Mouse (Mus musculus): Measurements from ENCODE around the gene Hspa1b. TPM values are rescaled to one million over a fixed set of nuclear protein-coding genes. Genes with fewer than 3 reads are reported as not detected.
A peak's percentile ranks its signal among the peaks of the same experiment; 100 is the strongest.
"Not testable (repeated sequence)": the region's sequence is repeated elsewhere in the genome, so short reads cannot be mapped to it uniquely, and the experiment has no call there.

Gene Hspa1b
- polyA plus RNA-seq, 1 experiment from 2014 or later, result 47.3 TPM

DNA sequence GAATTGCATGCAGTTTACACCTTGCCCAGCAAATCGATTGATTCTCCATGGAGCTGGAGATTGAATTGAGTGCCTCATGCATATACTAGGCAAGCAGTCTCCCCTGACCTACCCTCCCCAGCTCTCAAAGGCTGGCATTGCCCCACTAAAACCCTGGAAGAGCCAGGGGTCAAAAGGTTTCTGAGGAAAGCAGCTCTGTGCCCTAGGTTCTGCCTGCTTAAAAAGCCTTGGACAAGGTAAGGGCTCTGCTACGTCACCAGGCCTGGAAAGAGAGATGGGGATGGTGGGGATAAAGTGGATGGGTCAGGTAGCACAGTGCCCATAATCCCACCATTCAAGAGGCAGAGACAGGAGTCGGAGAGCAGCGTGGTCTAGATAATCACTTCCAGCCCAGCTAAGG is 4.2 kb downstream of the Hspa1b start:
- ChIA-PET POLR2A (interaction anchor here (0.7 to 1.0 kb wide), 2 partner anchors 10 to 26 kb away, joined by 3 read pairs; no protein-coding TSS in a partner anchor), CTCF (interaction anchor here (1.1 to 2.8 kb wide), 5 partner anchors 10 to 32 kb away, joined by 3 to 23 read pairs (median 4); partner anchors contain the start of gene Lsm2)
- no peak for DNase-seq (ENCODE audit: low read depth, low spot score)
- in situ Hi-C loops (cut with MboI; ENCODE audit: low pct_unique_long_range_greater_than_20kb), result no loop called here
- H3K27me3 ChIP-seq, result no peaks in the 10 kb centered on the region
- no peak for TF ChIP-seq CTCF (IDR thresholded peaks at IDR 0.05)
- no peak for ATAC-seq

- H3K27me3 ChIP-seq, result no peaks in the 10 kb centered on the region
- DNase-seq (ENCODE audit: low read depth, low spot score) (no peak), ATAC-seq (no peak)
- no peak for TF ChIP-seq CTCF (IDR thresholded peaks at IDR 0.05)
- ChIA-PET POLR2A (no interaction called here), CTCF (no interaction called here)
- in situ Hi-C loops (cut with MboI; ENCODE audit: low pct_unique_long_range_greater_than_20kb), result no loop called here
These were observed 5.1 kb downstream of the Hspa1b start for GRCm38 (mm10) chr17:34953904-34954303.

DNA sequence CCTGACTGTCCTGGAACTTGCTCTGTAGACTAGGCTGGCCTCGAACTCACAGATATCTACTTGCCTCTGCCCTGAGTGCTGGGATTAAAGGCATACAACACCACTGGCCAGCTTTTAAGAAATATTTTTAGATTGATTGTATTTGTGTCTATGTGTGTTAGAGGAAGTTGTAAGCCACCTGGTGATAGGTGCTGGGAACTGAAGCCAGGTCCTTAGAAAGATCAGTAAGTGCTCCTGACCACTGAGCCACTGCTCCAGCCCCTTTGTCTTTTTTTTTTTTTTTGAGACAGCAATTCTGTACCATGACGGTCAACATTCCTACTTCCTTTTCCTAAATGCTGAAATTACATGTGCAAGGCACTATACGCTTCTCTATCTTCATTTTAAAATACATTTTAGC is 5.8 kb downstream of the Hspa1b start:
- no peaks in the 10 kb centered on the region for H3K27me3 ChIP-seq
- DNase-seq (ENCODE audit: low read depth, low spot score), result no peak
- POLR2A ChIA-PET, result no interaction called here
- TF ChIP-seq CTCF (IDR thresholded peaks at IDR 0.05), result no peak
- in situ Hi-C loops (cut with MboI; ENCODE audit: low pct_unique_long_range_greater_than_20kb), result no loop called here
- ATAC-seq, result no peak
- CTCF ChIA-PET, result interaction anchor here (1.1 to 1.3 kb wide), 2 partner anchors 21 to 36 kb away, joined by 3 to 8 read pairs; no protein-coding TSS in a partner anchor

DNA sequence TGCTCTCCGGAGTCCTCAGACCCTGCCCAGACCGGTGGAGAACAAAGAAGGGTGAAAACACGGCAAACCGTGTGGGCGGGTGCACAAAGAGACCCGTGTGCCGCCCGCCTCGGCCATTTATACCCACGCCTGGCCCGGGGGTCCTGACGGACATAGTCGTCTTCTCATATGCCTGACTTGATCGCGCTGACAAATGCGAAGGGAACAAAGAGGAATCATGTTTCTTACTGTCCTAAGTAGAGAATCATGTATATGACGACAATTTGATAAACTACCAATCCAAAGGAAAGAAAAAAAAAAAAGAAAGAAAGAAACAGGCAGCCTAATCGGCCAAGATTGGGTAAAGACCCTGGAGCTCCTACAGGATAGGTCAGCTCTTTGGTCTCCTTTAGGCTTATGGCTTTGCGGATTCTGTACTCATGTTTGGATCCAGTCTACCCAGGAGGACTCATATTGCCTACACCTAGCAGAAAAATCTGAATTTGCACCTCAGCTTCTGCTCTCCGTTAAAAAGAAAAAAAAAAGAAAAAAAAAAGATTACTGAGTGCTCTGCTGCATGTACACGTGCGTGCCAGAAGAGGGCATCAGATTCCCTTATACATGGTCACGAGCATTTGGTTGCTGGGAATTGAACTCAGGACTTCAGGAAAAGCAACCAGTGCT is 6.5 kb downstream of the Hspa1b start:
- DNase-seq (ENCODE audit: low read depth, low spot score) (no peak), ATAC-seq (no peak)
- H3K27me3 ChIP-seq, result no peaks in the 10 kb centered on the region
- ChIA-PET POLR2A (interaction anchor here (0.6 to 1.3 kb wide), 4 partner anchors 24 to 976 kb away, joined by 3 read pairs; no protein-coding TSS in a partner anchor), CTCF (interaction anchor here (0.6 to 4.6 kb wide), 5 partner anchors 10 to 48 kb away, joined by 3 to 22 read pairs (median 3); partner anchors contain the start of gene Vars)
- TF ChIP-seq CTCF (IDR thresholded peaks at IDR 0.05), result peak; percentile 89
- in situ Hi-C loops (cut with MboI; ENCODE audit: low pct_unique_long_range_greater_than_20kb), result no loop called here

DNA sequence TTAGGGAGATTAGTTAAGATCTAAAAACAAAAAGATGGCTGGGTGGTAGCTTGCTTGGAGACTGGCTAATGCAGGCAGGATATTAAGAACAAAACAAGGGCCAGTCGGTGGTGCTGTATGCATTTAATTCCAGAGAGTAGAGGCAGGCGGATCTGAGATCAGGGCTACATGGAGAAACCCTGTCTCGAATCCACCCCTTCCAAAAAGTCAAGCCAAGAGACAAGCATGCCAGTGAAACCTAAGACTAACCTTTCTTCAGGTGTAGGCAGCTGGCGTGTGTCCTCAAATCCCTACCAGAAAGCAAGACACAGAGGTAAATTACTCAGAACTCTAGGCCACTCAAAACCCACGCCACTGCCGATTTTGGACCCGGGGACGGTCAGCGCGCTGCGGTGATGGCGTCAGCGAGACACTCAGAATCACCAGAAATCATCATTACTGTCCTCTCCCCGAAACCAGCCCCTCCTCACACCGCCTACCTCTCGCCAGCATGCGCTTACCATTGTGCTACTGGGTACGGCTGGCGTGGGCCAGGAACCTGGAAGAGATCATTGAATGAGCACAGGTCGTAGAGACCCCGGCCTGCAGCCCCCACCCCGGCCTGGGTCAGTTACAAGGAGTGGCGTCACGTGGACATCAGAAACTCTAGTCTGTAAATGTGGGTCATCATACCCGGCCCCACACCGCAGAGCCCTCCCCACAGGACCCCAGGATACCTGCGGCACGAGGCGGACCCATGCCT is 7.2 kb downstream of the Hspa1b start:
- ChIA-PET CTCF (interaction anchor here (0.6 to 4.6 kb wide), 7 partner anchors 9 to 96 kb away, joined by 3 to 22 read pairs (median 3); partner anchors contain the start of gene Vars), POLR2A (interaction anchor here (0.6 to 1.8 kb wide), 10 partner anchors 10 to 976 kb away, joined by 3 to 9 read pairs (median 3); no protein-coding TSS in a partner anchor)
- in situ Hi-C loops (cut with MboI; ENCODE audit: low pct_unique_long_range_greater_than_20kb), result no loop called here
- H3K27me3 ChIP-seq, result no peaks in the 10 kb centered on the region
- TF ChIP-seq CTCF (IDR thresholded peaks at IDR 0.05), result no peak
- ATAC-seq (no peak), DNase-seq (ENCODE audit: low read depth, low spot score) (no peak)

- peak; percentile 61 for TF ChIP-seq CTCF (IDR thresholded peaks at IDR 0.05)
- no peak for ATAC-seq
- POLR2A ChIA-PET, result interaction anchor here (0.5 to 1.8 kb wide), 13 partner anchors 9 to 584 kb away, joined by 3 to 9 read pairs (median 3); no protein-coding TSS in a partner anchor
- DNase-seq (ENCODE audit: low read depth, low spot score), result no peak
- H3K27me3 ChIP-seq, result no peaks in the 10 kb centered on the region
- CTCF ChIA-PET, result interaction anchor here (0.6 to 4.6 kb wide), 11 partner anchors 11 to 159 kb away, joined by 3 to 22 read pairs (median 4); partner anchors contain the start of gene Lsm2
- in situ Hi-C loops (cut with MboI; ENCODE audit: low pct_unique_long_range_greater_than_20kb), result no loop called here
These were observed 8.3 kb downstream of the Hspa1b start for GRCm38 (mm10) chr17:34950514-34951455.

DNA sequence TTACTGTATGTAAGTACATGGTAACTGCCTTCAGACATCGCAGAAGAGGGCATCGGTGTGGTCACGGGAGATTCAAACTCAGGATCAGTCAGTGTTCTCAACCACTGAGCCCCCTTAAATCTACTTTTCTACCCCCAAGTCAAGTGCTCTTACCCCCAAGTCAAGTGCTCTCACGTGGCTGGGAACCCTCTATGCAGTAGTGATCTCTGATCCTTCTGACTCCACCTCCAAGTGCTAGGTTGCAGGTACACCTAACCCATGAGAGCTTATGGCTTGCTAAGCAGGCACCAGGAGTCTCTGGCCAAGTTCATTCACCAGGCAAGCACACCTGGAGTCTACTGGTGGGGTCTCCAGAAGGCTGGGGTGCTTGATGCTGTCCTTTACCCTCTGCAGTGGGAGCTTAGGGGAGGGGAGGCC is 9.5 kb downstream of the Hspa1b start:
- ChIA-PET CTCF (interaction anchor here (1.6 to 4.6 kb wide), 3 partner anchors 33 to 94 kb away, joined by 4 to 22 read pairs (median 6); no protein-coding TSS in a partner anchor), POLR2A (interaction anchor here (0.6 to 1.8 kb wide), 4 partner anchors 15 to 93 kb away, joined by 3 to 9 read pairs (median 4); no protein-coding TSS in a partner anchor)
- TF ChIP-seq CTCF (IDR thresholded peaks at IDR 0.05), result no peak
- in situ Hi-C loops (cut with MboI; ENCODE audit: low pct_unique_long_range_greater_than_20kb), result loop anchor here (5.0 kb wide), 1 partner anchor 37 kb away; the partner anchor contains the start of gene Slc44a4
- no peaks in the 10 kb centered on the region for H3K27me3 ChIP-seq
- DNase-seq (ENCODE audit: low read depth, low spot score) (no peak), ATAC-seq (no peak)

DNA sequence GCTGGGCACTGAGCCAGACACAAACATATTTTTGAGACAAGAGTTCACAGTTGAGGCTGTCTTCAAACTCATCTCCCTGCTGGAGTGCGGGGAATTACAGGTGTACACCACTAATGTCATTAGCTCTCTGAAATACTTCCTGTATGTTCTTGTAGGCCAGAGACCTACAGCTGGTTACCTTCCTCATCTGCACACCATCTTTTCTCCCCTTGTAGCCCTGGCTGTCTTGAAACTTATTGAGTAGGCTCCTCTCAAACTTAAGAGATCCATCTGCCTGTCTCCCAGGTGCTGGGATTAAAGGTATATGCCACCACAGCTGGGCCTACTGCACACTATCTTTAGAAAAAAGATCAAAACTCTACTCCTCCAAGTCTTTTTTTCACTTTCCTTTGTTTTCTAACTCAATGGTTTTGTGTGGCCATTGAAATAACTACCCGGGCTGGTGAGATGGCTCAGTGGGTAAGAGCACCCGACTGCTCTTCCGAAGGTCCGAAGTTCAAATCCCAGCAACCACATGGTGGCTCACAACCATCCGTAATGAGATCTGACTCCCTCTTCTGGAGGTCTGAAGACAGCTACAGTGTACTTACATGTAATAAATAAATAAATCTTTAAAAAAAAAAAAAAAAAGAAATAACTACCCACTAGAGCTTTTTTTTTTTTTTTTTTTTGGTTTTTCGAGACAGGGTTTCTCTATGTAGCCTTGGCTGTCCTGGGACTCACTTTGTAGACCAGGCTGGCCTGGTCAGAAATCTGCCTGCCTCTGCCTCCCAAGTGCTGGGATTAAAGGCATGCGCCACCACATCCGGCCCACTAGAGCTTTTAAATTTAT is 10.1 kb downstream of the Hspa1b start:
- not testable (repeated sequence) for ATAC-seq; H3K27me3 ChIP-seq; DNase-seq (ENCODE audit: low read depth, low spot score)
- ChIA-PET CTCF (interaction anchor here (0.9 to 4.6 kb wide), 4 partner anchors 35 to 156 kb away, joined by 3 to 22 read pairs (median 4); no protein-coding TSS in a partner anchor), POLR2A (interaction anchor here (0.6 to 1.8 kb wide), 3 partner anchors 18 to 93 kb away, joined by 3 to 4 read pairs (median 3); partner anchors contain the start of gene Neu1)
- in situ Hi-C loops (cut with MboI; ENCODE audit: low pct_unique_long_range_greater_than_20kb), result loop anchor here (5.0 kb wide), 1 partner anchor 37 kb away; the partner anchor contains the start of gene Slc44a4
